Mouse (Mus musculus) kidney, embryonic 15.5 days (tissue): ENCODE measurements around the gene Casc3. TPM values are rescaled to one million over a fixed set of nuclear protein-coding genes. Genes with fewer than 3 reads are reported as not detected.
A peak's percentile ranks its signal among the peaks of the same experiment; 100 is the strongest.

Source experiments
- ATAC-seq: fragments of 200-750 bp; cut with Nextera tagmentation; replicated peaks from 2 replicates; pipeline ENCODE4 v1.8.0; 2017; ENCODE audit warnings: moderate TSS enrichment; ENCODE audit not compliant: low FRiP score
- H3K27ac ChIP-seq: fragments of 300-500 bp; sonication (generic); 2 replicates; pipeline ENCODE4 v1.5.1; 2015; ENCODE audit warnings: mild to moderate bottlenecking, inconsistent platforms
- H3K27me3 ChIP-seq: fragments of 300-500 bp; sonication (generic); 2 replicates; pipeline ENCODE4 v1.6.1; 2015; ENCODE audit warnings: inconsistent platforms
- H3K36me3 ChIP-seq: fragments of 300-500 bp; sonication (generic); 2 replicates; pipeline ENCODE4 v1.6.1; 2015; ENCODE audit warnings: inconsistent platforms
- H3K4me1 ChIP-seq: fragments of 300-500 bp; sonication (generic); 2 replicates; pipeline ENCODE4 v1.6.1; 2015; ENCODE audit warnings: inconsistent platforms
- H3K4me2 ChIP-seq: fragments of 300-500 bp; sonication (generic); 2 replicates; pipeline ENCODE4 v1.6.1; 2015; ENCODE audit warnings: moderate library complexity, mild to moderate bottlenecking, inconsistent platforms
- H3K4me3 ChIP-seq: fragments of 300-500 bp; sonication (generic); replicated peaks from 2 replicates; pipeline ENCODE4 v1.5.1; 2015; ENCODE audit warnings: mild to moderate bottlenecking, inconsistent platforms
- H3K9ac ChIP-seq: fragments of 300-500 bp; sonication (generic); 2 replicates; pipeline ENCODE4 v1.6.1; 2015; ENCODE audit warnings: mild to moderate bottlenecking, inconsistent platforms
- H3K9me3 ChIP-seq: fragments of 300-500 bp; sonication (generic); replicated peaks from 2 replicates; pipeline ENCODE4 v1.6.1; 2016; ENCODE audit warnings: inconsistent platforms
- WGBS: fragments of 180-500 bp; shearing (Covaris S2); methylation state at CpG from one replicate; pipeline ENCODE4 v1.1.7; 2015; ENCODE audit warnings: mixed read lengths; 5-methylcytosine and 5-hydroxymethylcytosine counted together
- polyA plus RNA-seq: library from polyadenylated mRNA; unstranded; fragments of >200 nt; fragmentation: Nextera tagmentation; extraction: Ambion mirVana; gene quantifications from 2 replicates; pipeline ENCODE4 v1.2.1, GENCODE M21; 2015

The Casc3 gene
- polyA plus RNA-seq, 1 experiment from 2014 or later = 40.6 TPM

DNA sequence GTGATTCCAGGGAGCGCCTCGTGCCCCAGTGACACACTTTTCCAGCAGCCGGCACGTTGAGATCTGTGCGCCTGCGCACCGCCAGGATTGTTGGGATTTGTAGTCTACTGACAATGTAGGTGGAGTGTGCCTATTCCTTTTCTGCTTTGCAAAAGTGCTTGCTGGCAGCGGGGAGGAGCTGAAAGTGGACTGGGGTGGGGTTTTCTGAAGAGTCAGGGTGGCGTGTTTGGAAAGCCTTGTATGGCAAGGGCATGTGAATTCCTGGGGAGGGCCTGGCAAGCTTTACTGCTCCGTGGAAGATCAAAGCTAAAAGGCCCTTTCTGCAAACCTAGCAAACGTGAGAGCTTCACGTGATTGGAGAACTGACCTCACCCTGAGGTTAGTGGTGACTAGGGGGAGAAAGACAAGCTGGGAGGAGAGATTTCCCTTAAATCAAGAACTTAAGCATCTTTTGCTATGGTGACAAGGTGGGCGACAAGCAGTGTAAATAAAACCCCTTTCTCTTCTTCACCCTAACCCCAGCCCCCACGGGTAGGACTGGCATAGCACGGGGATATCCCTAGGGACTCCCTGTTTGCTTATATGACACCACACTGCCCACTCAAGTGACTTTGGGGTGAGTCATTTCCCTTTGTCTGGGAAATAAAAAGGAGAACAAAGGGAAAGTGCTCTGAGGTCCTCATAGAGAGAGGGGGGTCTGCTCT is 29.2 kb upstream of the Casc3 start:
- H3K27me3 ChIP-seq = no peaks in the 10 kb centered on the region
- peak overlapping the region; percentile 43 for H3K4me3 ChIP-seq
- under 1% methylated on average over 15 of the region's 15 CpGs for WGBS
- H3K4me1 ChIP-seq = peaks cover 80% of the 10 kb centered on the region
- H3K4me2 ChIP-seq = peak overlapping the region; percentile 87
- peak; percentile 78 for ATAC-seq
- peak overlapping the region; percentile 89 for H3K27ac ChIP-seq
- H3K36me3 ChIP-seq = peaks cover 8% of the 10 kb centered on the region
- H3K9ac ChIP-seq = peak overlapping the region; percentile 18
- no peaks in the 10 kb centered on the region for H3K9me3 ChIP-seq

DNA sequence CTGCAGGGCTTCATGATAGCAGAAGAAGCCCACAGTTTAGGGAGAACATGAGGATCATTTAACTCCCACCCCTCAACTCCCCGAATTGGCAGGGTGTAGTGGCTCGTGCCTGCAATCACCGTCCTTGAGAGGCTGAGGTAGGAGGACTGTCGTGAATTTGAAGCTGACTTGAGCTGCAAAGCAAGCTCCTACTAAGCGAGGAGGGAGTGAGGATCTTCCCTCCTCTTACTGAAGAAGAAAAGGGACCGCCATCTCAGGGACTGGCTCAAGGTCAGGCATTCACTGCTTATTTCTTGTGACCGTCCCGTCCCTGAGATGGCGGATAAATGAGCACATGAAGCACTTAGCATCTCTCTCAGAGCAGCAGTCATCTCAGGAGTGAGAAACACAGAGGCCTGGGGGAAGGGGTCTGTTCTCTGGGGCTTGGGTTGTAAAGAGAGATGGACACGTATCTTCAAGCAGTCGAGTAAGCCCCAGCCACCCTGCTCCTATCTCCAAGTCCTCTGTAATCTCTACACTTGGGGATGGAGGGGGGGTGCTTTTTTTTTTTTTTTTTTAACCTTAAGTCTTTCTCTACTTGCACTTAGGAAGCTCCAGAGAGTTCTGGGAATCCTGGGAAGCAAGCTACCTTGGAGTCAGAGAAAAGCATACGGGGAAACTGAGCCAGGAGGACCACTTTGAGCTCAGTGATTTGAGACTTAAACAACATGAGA is 28.5 kb upstream of the Casc3 start:
- H3K4me3 ChIP-seq = peak overlapping the region; percentile 43; the same call in 1 of the 2 replicates
- H3K27me3 ChIP-seq = no peaks in the 10 kb centered on the region
- no peak for ATAC-seq
- H3K9me3 ChIP-seq = no peaks in the 10 kb centered on the region
- peaks cover 1% of the 10 kb centered on the region for H3K36me3 ChIP-seq
- H3K9ac ChIP-seq = peak overlapping the region; percentile 27; the same call in 1 of the 2 replicates
- 28% methylated on average over 12 of the region's 12 CpGs for WGBS
- peaks cover 87% of the 10 kb centered on the region for H3K4me1 ChIP-seq
- H3K4me2 ChIP-seq = peak overlapping the region; percentile 87
- peak overlapping the region; percentile 89 for H3K27ac ChIP-seq

DNA sequence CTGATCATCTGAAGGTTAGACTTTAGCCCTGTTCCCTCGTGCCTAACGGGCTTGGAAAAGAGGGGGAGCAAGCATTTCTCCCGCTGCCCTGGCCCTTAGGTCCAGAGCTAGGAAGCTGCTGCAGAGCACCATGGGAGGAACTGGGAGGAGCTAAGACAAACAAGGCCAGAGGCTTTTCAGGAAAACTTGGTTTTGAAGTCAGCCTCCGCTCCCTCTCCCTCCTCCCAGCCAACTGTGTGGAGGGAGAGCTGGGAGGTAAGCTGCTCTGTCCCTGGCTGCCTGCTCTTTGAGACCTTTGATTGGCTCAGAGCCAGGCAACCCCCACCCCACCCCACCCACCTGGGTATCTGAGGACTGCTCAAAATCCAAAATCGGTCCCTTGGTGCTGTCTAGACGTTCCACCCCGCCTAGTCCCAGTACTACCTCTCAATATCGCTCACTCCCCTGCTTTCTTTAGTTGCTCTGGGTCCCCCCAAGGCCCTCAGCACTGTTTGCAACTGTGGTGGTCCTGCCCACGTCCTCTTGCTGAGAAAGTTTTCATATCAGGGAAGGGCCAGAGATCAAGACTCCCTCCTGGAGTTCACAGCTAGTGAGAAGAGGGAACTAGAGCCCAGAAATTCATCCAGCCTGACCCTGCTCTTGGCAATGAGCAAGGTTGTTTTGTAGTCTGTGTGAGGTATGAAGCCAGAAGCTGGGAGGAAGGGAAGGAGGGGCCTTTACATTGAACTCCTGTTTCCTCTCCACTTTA is 27.7 kb upstream of the Casc3 start:
- Histone ChIP-seq H3K36me3 (no peaks in the 10 kb centered on the region), H3K9me3 (no peaks in the 10 kb centered on the region), H3K4me1 (peaks cover 95% of the 10 kb centered on the region), H3K27me3 (no peaks in the 10 kb centered on the region), H3K9ac (0 out of 2 replicates have a peak overlapping the region, but pooled peaks have one; percentile 27), H3K27ac (peak overlapping the region; percentile 89), H3K4me2 (peak overlapping the region; percentile 87), H3K4me3 (no peak overlapping the region)
- 8% methylated on average over 9 of the region's 9 CpGs for WGBS
- ATAC-seq = peak; percentile 10; the same call in 1 of the 2 replicates

DNA sequence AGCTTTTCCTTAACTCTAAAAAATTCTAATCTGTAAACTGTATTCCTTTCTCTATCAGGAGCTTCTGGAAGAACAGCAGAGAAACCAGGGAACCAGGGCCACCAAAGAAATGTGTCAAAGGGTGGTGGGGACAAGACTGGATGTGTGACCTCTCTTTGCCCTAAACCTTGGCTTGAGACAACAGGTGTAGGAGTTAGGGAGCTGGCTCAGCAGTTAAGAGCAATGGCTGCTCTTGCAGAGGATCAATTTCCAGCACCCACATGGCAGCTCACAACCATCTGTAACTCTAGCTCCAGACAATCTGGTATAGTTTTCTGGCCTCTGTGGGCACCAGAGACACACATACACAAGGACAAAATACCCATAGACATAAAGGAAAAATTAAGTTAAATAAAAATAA is 26.8 kb upstream of the Casc3 start:
- Histone ChIP-seq H3K27ac (peak overlapping the region; percentile 89), H3K36me3 (no peaks in the 10 kb centered on the region), H3K4me2 (no peak overlapping the region), H3K9me3 (no peaks in the 10 kb centered on the region), H3K4me3 (no peak overlapping the region), H3K9ac (no peak overlapping the region), H3K27me3 (no peaks in the 10 kb centered on the region), H3K4me1 (peaks cover 95% of the 10 kb centered on the region)
- ATAC-seq = no peak

- H3K9ac ChIP-seq = 0 out of 2 replicates have a peak overlapping the region, but pooled peaks have one; percentile 21
- no peaks in the 10 kb centered on the region for H3K9me3 ChIP-seq
- ATAC-seq = no peak; the same call in 1 of the 2 replicates
- peaks cover 95% of the 10 kb centered on the region for H3K4me1 ChIP-seq
- H3K27me3 ChIP-seq = no peaks in the 10 kb centered on the region
- H3K36me3 ChIP-seq = no peaks in the 10 kb centered on the region
- no peak overlapping the region for H3K4me3 ChIP-seq
- 19% methylated on average over 13 of the region's 14 CpGs for WGBS
- H3K4me2 ChIP-seq = peak overlapping the region; percentile 55
- peak overlapping the region; percentile 98 for H3K27ac ChIP-seq
These were observed 22.7 kb upstream of the Casc3 start for GRCm38 (mm10) chr11:98781851-98782512.

- H3K4me3 ChIP-seq = peak overlapping the region; percentile 25
These were observed 22.0 kb upstream of the Casc3 start for GRCm38 (mm10) chr11:98782651-98783235.

GRCm38 (mm10) chr11:98783236-98783696 is 21.4 kb upstream of the Casc3 start:
- Histone ChIP-seq H3K9me3 (no peaks in the 10 kb centered on the region), H3K4me1 (peaks cover 90% of the 10 kb centered on the region), H3K4me3 (peak overlapping the region; percentile 25), H3K27ac (peak overlapping the region; percentile 98), H3K36me3 (no peaks in the 10 kb centered on the region), H3K9ac (peak overlapping the region; percentile 38), H3K27me3 (no peaks in the 10 kb centered on the region), H3K4me2 (peak overlapping the region; percentile 55)
- WGBS = under 1% methylated on average over 20 of the region's 20 CpGs
- peak; percentile 67 for ATAC-seq

More at GRCm38 (mm10) chr11:98782651-98783235, 22.0 kb upstream of the Casc3 start:
- Histone ChIP-seq H3K4me2 (peak overlapping the region; percentile 55), H3K4me1 (peaks cover 92% of the 10 kb centered on the region), H3K27me3 (no peaks in the 10 kb centered on the region), H3K9ac (peak overlapping the region; percentile 38), H3K9me3 (no peaks in the 10 kb centered on the region), H3K27ac (peak overlapping the region; percentile 98), H3K36me3 (no peaks in the 10 kb centered on the region)
- ATAC-seq = peak; percentile 0; the same call in 1 of the 2 replicates
- 2% methylated on average over 17 of the region's 17 CpGs for WGBS

- Histone ChIP-seq H3K4me2 (no peak overlapping the region), H3K9ac (no peak overlapping the region), H3K9me3 (no peaks in the 10 kb centered on the region), H3K27ac (peak overlapping the region; percentile 98), H3K36me3 (no peaks in the 10 kb centered on the region), H3K27me3 (no peaks in the 10 kb centered on the region), H3K4me1 (peaks cover 92% of the 10 kb centered on the region), H3K4me3 (no peak overlapping the region)
- 65% methylated on average over 4 of the region's 4 CpGs for WGBS
- ATAC-seq = no peak
These were observed 20.6 kb upstream of the Casc3 start for GRCm38 (mm10) chr11:98784139-98784538.

GRCm38 (mm10) chr11:98785214-98785613 is 19.5 kb upstream of the Casc3 start:
- Histone ChIP-seq H3K4me3 (no peak overlapping the region), H3K4me2 (no peak overlapping the region), H3K36me3 (no peaks in the 10 kb centered on the region), H3K9ac (0 out of 2 replicates have a peak overlapping the region, but pooled peaks have one; percentile 29), H3K9me3 (no peaks in the 10 kb centered on the region), H3K27me3 (no peaks in the 10 kb centered on the region), H3K27ac (peak overlapping the region; percentile 98), H3K4me1 (peaks cover 91% of the 10 kb centered on the region)
- ATAC-seq = no peak
- 41% methylated on average over 10 of the region's 10 CpGs for WGBS

DNA sequence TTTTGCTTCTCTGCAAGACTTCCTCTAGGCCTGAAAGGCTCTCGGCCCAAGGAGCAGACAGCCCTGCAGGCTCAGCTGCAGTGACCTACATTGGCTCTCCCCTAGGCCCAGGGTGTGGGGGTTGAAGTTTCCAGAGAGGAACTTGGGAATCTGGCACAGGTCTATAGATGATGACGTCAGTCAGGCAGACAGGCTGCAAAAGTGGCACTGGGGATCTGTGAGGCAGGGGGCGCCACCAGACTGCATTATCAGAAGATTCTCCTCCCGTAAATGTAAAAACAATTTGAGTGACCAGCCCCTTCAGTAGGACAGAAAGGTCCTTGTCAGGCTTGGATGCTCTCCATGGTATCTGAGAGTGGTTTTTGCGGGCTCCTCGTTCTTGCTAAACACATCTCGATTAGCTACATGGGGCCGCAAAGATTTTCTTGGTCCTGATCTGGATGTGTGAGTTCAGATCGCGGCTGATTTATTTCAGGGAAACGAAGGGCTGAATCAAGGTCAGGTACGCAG is 18.9 kb upstream of the Casc3 start:
- no peaks in the 10 kb centered on the region for H3K27me3 ChIP-seq
- H3K4me1 ChIP-seq = peaks cover 85% of the 10 kb centered on the region
- 5% methylated on average over 12 of the region's 12 CpGs for WGBS
- peak overlapping the region; percentile 29; the same call in 1 of the 2 replicates for H3K9ac ChIP-seq
- H3K9me3 ChIP-seq = no peaks in the 10 kb centered on the region
- H3K36me3 ChIP-seq = no peaks in the 10 kb centered on the region
- peak overlapping the region; percentile 98 for H3K27ac ChIP-seq
- H3K4me2 ChIP-seq = peak overlapping the region; percentile 51
- H3K4me3 ChIP-seq = peak overlapping the region; percentile 17; the same call in 1 of the 2 replicates
- ATAC-seq = no peak
